Mouse (Mus musculus) forebrain, embryonic 16.5 days (tissue): ENCODE results near the gene Gm17622. TPM values are rescaled to one million over a fixed set of nuclear protein-coding genes. Genes with fewer than 3 reads are reported as not detected.

ENCODE experiments used
- ATAC-seq: fragments of 200-750 bp; cut with Nextera tagmentation; 2 replicates; pipeline ENCODE4 v1.8.0; 2017; ENCODE audit warnings: mild to moderate bottlenecking, moderate library complexity
- H3K27ac ChIP-seq: fragments of 300-500 bp; sonication (generic); 2 replicates; pipeline ENCODE4 v1.5.1; 2014; ENCODE audit warnings: low read length, control low read depth
- H3K27me3 ChIP-seq: fragments of 300-500 bp; sonication (generic); replicated peaks from 2 replicates; pipeline ENCODE4 v1.6.1; 2014; ENCODE audit warnings: low read length; ENCODE audit not compliant: control insufficient read depth, insufficient read depth
- H3K36me3 ChIP-seq: fragments of 300-500 bp; sonication (generic); 2 replicates; pipeline ENCODE4 v1.6.1; 2014; ENCODE audit not compliant: control insufficient read depth, insufficient read depth
- H3K4me1 ChIP-seq: fragments of 300-500 bp; sonication (generic); replicated peaks from 2 replicates; pipeline ENCODE4 v1.6.1; 2014; ENCODE audit warnings: low read length; ENCODE audit not compliant: control insufficient read depth, insufficient read depth
- H3K4me2 ChIP-seq: fragments of 300-500 bp; sonication (generic); 2 replicates; pipeline ENCODE4 v1.6.1; 2014; ENCODE audit warnings: mild to moderate bottlenecking, low read length, control low read depth
- H3K4me3 ChIP-seq: fragments of 300-500 bp; sonication (generic); replicated peaks from 2 replicates; pipeline ENCODE4 v1.5.1; 2014; ENCODE audit warnings: mild to moderate bottlenecking, low read length, control low read depth
- H3K9ac ChIP-seq: fragments of 300-500 bp; sonication (generic); replicated peaks from 2 replicates; pipeline ENCODE4 v1.6.1; 2014; ENCODE audit warnings: low read depth, low read length, control low read depth
- H3K9me3 ChIP-seq: fragments of 300-500 bp; sonication (generic); 2 replicates; pipeline ENCODE4 v1.6.1; 2016; ENCODE audit warnings: low read length; ENCODE audit not compliant: control insufficient read depth
- WGBS: fragments of 180-500 bp; shearing (Covaris S2); extraction: QIAGEN DNeasy Blood & Tissue Kit; methylation state at CpG from one replicate; pipeline ENCODE4 v1.1.7; 2014; 5-methylcytosine and 5-hydroxymethylcytosine counted together
- polyA plus RNA-seq: library from polyadenylated mRNA; unstranded; fragments of >200 nt; fragmentation: Nextera tagmentation; extraction: Ambion mirVana; gene quantifications from 2 replicates; pipeline ENCODE4 v1.2.1, GENCODE M21; 2015

Gene Gm17622
- polyA plus RNA-seq, result not detected in 2 replicates

DNA sequence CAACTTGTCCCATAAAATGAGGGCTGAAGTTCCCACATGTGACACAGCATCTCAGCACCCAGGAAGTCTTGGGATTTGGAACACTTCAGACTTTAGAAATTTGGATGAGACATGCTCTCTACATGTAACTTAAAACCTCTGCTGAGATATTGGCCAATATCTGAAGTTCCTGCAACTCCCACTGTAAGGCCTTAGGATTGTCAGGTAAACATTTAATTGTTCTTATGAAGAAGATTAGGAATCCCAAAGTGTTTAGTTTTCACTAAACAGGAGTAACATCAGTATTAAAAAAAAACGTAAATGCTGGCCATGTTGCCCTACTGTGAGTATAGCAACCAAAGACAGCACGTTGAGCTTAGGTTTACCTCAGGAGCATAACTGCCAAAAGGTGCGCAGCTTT lies at the start of gene Gm17622:
Gm17622 (plus strand) TSS at position 301 of the 400 bp plus-strand sequence.
- Histone ChIP-seq H3K36me3 (no peaks in the 10 kb centered on the region), H3K4me3 (no peak within 1 kb of the TSS), H3K9me3 (no peaks in the 10 kb centered on the region), H3K4me1 (no peaks in the 10 kb centered on the region), H3K9ac (no peak within 1 kb of the TSS), H3K27ac (no peak within 1 kb of the TSS), H3K27me3 (no peaks in the 10 kb centered on the region), H3K4me2 (no peak within 1 kb of the TSS)
- 92% methylated on average over 3 of the region's 3 CpGs for WGBS
- no peak for ATAC-seq

DNA sequence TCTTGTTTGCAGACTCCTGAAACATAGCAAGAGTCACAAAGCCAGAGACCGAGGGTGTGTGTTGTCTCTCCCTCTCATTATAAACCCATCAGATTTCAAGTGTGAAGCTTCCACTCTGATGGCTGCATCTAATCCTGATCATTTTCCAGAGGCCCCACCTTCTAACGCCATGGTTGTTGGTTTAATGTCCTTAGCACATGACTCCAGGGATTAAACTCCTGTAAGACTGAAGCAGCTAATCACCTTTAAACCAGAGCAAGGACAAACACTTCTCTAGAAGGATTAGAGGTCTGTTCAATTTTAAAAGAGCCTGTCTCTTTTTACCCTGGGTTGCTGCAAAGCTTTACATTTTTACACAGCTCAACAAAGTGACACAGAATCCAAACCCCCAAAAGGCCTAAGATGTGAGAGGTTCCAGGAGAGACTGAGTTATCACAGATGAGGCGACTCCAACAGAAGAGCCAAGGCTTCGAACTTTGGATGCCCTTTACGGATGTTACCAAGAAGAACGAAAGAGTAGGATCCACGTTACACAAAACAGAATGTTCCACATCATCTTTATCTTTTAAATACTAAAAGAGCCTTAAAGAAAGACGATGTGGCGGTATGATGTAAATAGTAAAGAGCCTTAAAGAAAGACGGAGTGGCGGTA lies 40.2 kb upstream of the Gm17622 start:
- no peaks in the 10 kb centered on the region for H3K36me3 ChIP-seq
- no peaks in the 10 kb centered on the region for H3K4me1 ChIP-seq
- H3K4me3 ChIP-seq, result no peak overlapping the region
- no peaks in the 10 kb centered on the region for H3K27me3 ChIP-seq
- 79% methylated on average over 11 of the region's 11 CpGs for WGBS
- H3K4me2 ChIP-seq, result no peak overlapping the region
- ATAC-seq, result no peak
- no peak overlapping the region for H3K9ac ChIP-seq
- no peak overlapping the region for H3K27ac ChIP-seq
- H3K9me3 ChIP-seq, result no peaks in the 10 kb centered on the region

DNA sequence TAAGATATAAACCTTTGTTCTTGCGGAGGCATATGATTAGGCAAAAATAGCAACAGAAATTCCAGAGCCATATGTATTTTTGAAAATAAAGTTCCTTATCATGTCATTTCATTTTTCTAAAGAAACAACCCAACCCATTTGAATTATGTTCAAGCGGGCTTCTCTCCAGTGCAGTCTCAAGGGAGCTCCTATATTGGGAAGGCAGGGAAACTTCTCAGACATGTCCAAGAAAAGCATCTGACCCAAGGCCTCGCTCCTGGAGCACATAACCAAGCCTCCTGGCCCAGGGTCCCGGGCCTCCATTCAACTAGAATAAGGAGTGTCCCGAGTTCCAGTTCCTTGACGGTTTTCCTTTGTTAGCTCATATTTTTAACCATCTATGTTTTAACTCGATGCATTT lies 39.7 kb upstream of the Gm17622 start:
- no peak for ATAC-seq
- H3K4me1 ChIP-seq, result no peaks in the 10 kb centered on the region
- H3K27ac ChIP-seq, result no peak overlapping the region
- H3K9me3 ChIP-seq, result no peaks in the 10 kb centered on the region
- no peak overlapping the region for H3K4me2 ChIP-seq
- WGBS, result 90% methylated on average over 7 of the region's 7 CpGs
- no peak overlapping the region for H3K4me3 ChIP-seq
- no peak overlapping the region for H3K9ac ChIP-seq
- no peaks in the 10 kb centered on the region for H3K27me3 ChIP-seq
- H3K36me3 ChIP-seq, result no peaks in the 10 kb centered on the region

DNA sequence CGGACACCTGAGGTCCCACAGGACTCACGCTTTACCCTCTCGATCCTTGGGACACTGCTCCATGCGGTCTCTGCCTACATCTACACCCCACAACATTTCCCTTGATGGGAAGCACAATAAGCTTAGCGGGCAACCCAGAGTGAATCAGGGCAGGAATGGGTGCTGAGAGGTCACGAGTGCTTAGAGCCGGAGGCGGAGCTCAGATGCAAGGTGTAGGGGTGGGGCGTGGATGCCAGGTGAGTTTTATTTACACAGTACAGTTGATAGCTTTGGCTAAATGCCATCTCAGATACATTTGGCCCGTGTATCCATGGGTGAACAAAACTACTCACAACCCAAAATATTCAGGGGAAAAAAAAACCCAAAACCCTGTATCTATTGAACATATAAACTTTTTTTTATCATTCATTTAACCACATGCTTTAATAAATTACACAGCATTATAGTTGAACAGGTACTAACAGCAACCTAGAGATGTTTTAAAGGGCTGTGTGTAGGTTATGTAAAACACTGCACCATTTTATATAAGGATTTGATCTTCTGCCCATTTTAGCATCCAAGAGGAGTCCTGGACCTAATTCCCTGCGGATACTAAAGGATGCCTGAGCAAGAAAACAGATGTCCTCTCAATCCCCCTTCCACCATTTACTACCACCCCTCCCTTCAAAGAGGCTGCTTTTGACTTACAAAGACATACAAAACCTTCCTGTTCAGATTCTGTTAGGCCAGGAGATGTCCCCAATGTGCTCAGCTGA lies 39.0 kb upstream of the Gm17622 start:
- Histone ChIP-seq H3K4me3 (no peak overlapping the region), H3K27ac (no peak overlapping the region), H3K9ac (no peak overlapping the region), H3K36me3 (no peaks in the 10 kb centered on the region), H3K4me2 (no peak overlapping the region), H3K27me3 (no peaks in the 10 kb centered on the region), H3K9me3 (no peaks in the 10 kb centered on the region), H3K4me1 (no peaks in the 10 kb centered on the region)
- WGBS, result 89% methylated on average over 11 of the region's 11 CpGs
- no peak for ATAC-seq

- H3K9ac ChIP-seq, result no peak overlapping the region
- H3K27me3 ChIP-seq, result no peaks in the 10 kb centered on the region
- no peak overlapping the region for H3K4me3 ChIP-seq
- H3K9me3 ChIP-seq, result no peaks in the 10 kb centered on the region
- no peaks in the 10 kb centered on the region for H3K4me1 ChIP-seq
- H3K27ac ChIP-seq, result no peak overlapping the region
- ATAC-seq, result no peak
- H3K36me3 ChIP-seq, result no peaks in the 10 kb centered on the region
- WGBS, result 93% methylated on average over 3 of the region's 3 CpGs
- H3K4me2 ChIP-seq, result no peak overlapping the region
Measured at GRCm38 (mm10) chr13:96452621-96453020, 37.9 kb upstream of the Gm17622 start.

- Histone ChIP-seq H3K9me3 (no peaks in the 10 kb centered on the region), H3K27me3 (no peaks in the 10 kb centered on the region), H3K4me3 (no peak overlapping the region), H3K9ac (no peak overlapping the region), H3K27ac (no peak overlapping the region), H3K4me2 (no peak overlapping the region), H3K4me1 (no peaks in the 10 kb centered on the region), H3K36me3 (no peaks in the 10 kb centered on the region)
- 91% methylated on average over 3 of the region's 3 CpGs for WGBS
- no peak for ATAC-seq
Measured at GRCm38 (mm10) chr13:96454288-96454687, 36.2 kb upstream of the Gm17622 start.

- 97% methylated on average over 5 of the region's 5 CpGs for WGBS
- Histone ChIP-seq H3K27ac (no peak overlapping the region), H3K4me2 (no peak overlapping the region), H3K27me3 (no peaks in the 10 kb centered on the region), H3K36me3 (no peaks in the 10 kb centered on the region), H3K9me3 (no peaks in the 10 kb centered on the region), H3K4me3 (no peak overlapping the region), H3K9ac (no peak overlapping the region), H3K4me1 (no peaks in the 10 kb centered on the region)
- ATAC-seq, result no peak
Measured at GRCm38 (mm10) chr13:96457566-96457965, 33.0 kb upstream of the Gm17622 start.

DNA sequence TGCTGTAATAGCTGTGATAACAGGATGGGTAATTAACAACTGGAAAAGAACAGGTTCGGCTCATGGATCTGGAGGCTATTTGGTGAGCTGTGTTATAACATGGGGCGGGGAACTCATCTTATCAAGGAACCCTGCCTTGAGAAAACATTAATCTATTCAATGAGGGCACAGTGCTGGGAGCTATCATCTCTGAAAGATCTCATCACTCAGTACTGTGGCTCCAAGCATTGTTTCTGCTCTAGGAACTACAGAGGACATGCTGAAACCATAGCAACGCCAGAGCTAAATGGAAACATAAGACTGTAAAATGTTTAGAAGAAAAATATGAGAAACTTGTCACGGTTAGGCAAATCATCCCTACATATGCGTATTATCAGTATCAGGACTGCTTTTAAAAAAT lies 32.5 kb upstream of the Gm17622 start:
- Histone ChIP-seq H3K9me3 (no peaks in the 10 kb centered on the region), H3K4me3 (no peak overlapping the region), H3K4me1 (no peaks in the 10 kb centered on the region), H3K4me2 (no peak overlapping the region), H3K27me3 (no peaks in the 10 kb centered on the region), H3K36me3 (no peaks in the 10 kb centered on the region), H3K27ac (no peak overlapping the region), H3K9ac (no peak overlapping the region)
- 90% methylated on average over 5 of the region's 5 CpGs for WGBS
- ATAC-seq, result no peak

GRCm38 (mm10) chr13:96458606-96459005 lies 31.9 kb upstream of the Gm17622 start:
- WGBS, result 86% methylated on average over 4 of the region's 4 CpGs
- H3K4me3 ChIP-seq, result no peak overlapping the region
- no peaks in the 10 kb centered on the region for H3K36me3 ChIP-seq

More at GRCm38 (mm10) chr13:96458606-96459005, 31.9 kb upstream of the Gm17622 start:
- H3K9ac ChIP-seq, result no peak overlapping the region
- H3K27me3 ChIP-seq, result no peaks in the 10 kb centered on the region
- ATAC-seq, result no peak
- no peaks in the 10 kb centered on the region for H3K4me1 ChIP-seq
- H3K27ac ChIP-seq, result no peak overlapping the region
- H3K9me3 ChIP-seq, result no peaks in the 10 kb centered on the region
- H3K4me2 ChIP-seq, result no peak overlapping the region
